Mouse (Mus musculus) stomach, embryonic 15.5 days (tissue): ENCODE measurements at regions not wholly inside any gene's neighbourhood (a gene's known extent, or its start where the extent isn't known, plus 50 kb on each side); places are given as distances from the start of the nearest gene placed in this dataset.

Source experiments
- ATAC-seq: fragments of 200-750 bp; cut with Nextera tagmentation; 2 replicates; pipeline ENCODE4 v1.8.0; 2017; ENCODE audit warnings: low read depth, moderate number of reproducible peaks, moderate TSS enrichment; ENCODE audit not compliant: insufficient read depth, low FRiP score
- H3K27ac ChIP-seq: fragments of 300-500 bp; sonication (generic); 2 replicates; pipeline ENCODE4 v1.5.1; 2015; ENCODE audit warnings: mild to moderate bottlenecking, inconsistent platforms
- H3K27me3 ChIP-seq: fragments of 300-500 bp; sonication (generic); replicated peaks from 2 replicates; pipeline ENCODE4 v1.6.1; 2015; ENCODE audit warnings: inconsistent platforms
- H3K36me3 ChIP-seq: fragments of 300-500 bp; sonication (generic); 2 replicates; pipeline ENCODE4 v1.6.1; 2015; ENCODE audit warnings: inconsistent platforms
- H3K4me1 ChIP-seq: fragments of 300-500 bp; sonication (generic); 2 replicates; pipeline ENCODE4 v1.6.1; 2015; ENCODE audit warnings: inconsistent platforms
- H3K4me2 ChIP-seq: fragments of 300-500 bp; sonication (generic); 2 replicates; pipeline ENCODE4 v1.6.1; 2015; ENCODE audit warnings: mild to moderate bottlenecking, inconsistent platforms
- H3K4me3 ChIP-seq: fragments of 300-500 bp; sonication (generic); replicated peaks from 2 replicates; pipeline ENCODE4 v1.5.1; 2015; ENCODE audit warnings: inconsistent platforms
- H3K9ac ChIP-seq: fragments of 300-500 bp; sonication (generic); 2 replicates; pipeline ENCODE4 v1.6.1; 2015; ENCODE audit warnings: inconsistent platforms
- H3K9me3 ChIP-seq: fragments of 300-500 bp; sonication (generic); 2 replicates; pipeline ENCODE4 v1.6.1; 2016; ENCODE audit warnings: inconsistent platforms
- WGBS: fragments of 180-500 bp; shearing (Covaris S2); methylation state at CpG from one replicate; pipeline ENCODE4 v1.1.7; 2015; 5-methylcytosine and 5-hydroxymethylcytosine counted together

DNA sequence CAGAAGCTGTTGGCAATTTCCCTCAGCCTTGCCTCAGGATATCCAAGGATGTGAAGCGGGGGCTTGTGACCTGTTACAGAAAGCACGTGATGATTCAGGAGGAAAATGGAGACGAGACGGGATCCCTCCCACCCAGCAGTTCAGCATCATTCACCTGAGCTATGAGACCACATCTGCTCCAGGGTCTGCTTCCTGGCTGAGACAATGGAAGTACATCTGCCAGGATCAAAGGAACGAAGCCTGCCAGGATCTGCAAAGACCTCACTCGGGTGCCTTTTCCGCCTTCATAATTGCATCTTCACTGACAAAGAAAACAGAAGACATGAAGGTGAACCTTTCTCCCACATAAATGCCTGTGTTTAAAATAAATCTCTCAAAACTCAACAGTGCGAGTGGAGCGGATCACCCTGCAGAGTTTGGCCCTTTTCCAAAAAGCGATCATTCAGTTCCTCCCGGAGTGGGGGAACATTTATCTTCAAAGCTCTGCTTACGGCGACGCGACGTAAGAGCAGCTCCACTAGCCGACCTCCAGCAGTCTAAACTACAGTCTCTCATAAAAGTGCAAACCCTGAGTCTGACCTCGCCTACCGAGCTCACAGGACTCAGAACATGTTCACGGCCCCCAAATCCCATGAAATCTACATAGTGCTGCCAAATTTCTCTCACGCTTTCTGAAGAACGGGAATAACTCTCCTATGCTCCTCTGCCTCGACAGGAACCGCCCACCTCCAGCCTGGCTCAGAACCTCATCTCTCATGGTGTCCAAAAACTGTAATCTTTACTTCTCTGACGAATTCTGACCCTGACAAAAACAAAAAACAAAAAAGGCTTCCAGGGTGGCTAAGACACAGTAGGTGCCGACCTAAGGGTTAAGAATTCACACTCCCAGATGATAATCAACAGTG lies 117.0 kb downstream of the Setd4 start:
- Histone ChIP-seq H3K4me2 (peak overlapping the region; percentile 28), H3K27ac (no peak overlapping the region), H3K9ac (no peak overlapping the region), H3K9me3 (no peaks in the 10 kb centered on the region), H3K4me1 (peaks cover 5% of the 10 kb centered on the region; the same call in 1 of the 2 replicates), H3K4me3 (peak overlapping the region; percentile 2; the same call in 1 of the 2 replicates), H3K27me3 (no peaks in the 10 kb centered on the region), H3K36me3 (no peaks in the 10 kb centered on the region)
- no peak; the same call in 1 of the 2 replicates for ATAC-seq
- 38% methylated on average over 26 of the region's 26 CpGs for WGBS

DNA sequence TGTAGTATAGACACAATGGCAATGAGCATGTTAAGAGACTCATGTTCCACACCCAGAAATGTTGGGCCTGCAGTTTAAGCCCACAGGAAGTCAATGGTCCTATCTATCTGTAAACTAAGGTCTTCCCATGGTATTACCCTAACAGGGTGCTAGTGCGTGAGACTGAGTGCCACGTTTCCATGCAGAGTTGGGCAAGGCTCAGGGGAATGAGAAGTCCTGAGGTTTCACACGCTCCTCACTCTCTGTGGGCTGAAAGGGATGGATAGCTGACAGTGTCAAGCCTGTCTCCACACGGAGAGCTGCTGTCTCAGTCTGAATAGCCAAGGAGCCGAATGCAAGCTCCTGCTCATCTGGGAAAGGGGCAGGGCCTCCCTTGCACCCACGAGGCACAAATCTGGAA lies 133.9 kb downstream of the Setd4 start:
- Histone ChIP-seq H3K27me3 (no peaks in the 10 kb centered on the region), H3K9ac (no peak overlapping the region), H3K27ac (no peak overlapping the region), H3K4me3 (no peak overlapping the region), H3K4me2 (no peak overlapping the region), H3K36me3 (no peaks in the 10 kb centered on the region), H3K9me3 (no peaks in the 10 kb centered on the region), H3K4me1 (no peaks in the 10 kb centered on the region)
- 81% methylated on average over 6 of the region's 6 CpGs for WGBS
- ATAC-seq: no peak

DNA sequence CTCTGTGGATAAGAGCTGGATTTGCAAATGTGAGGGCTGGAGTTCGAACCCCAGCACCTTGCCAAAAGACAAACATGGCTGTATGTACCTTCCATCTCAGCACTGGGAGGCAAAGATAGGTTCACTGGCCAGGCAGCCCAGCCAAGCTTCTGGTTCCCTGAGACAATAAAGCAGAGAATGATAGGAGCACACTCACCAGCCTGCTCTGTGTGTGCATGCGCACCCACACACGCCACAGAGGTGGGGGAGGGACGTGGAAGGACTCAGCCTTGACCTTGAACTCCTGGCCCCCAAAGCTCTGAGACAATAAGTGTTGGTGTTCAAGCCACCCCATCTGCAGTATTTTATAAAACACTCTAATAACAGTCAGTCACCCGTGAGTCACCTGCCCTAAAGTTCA lies 138.1 kb downstream of the Setd4 start:
- Histone ChIP-seq H3K4me1 (peaks cover 7% of the 10 kb centered on the region; the same call in 1 of the 2 replicates), H3K36me3 (no peaks in the 10 kb centered on the region), H3K4me2 (no peak overlapping the region), H3K9ac (no peak overlapping the region), H3K27me3 (no peaks in the 10 kb centered on the region), H3K4me3 (no peak overlapping the region), H3K9me3 (no peaks in the 10 kb centered on the region), H3K27ac (no peak overlapping the region)
- no peak for ATAC-seq
- WGBS: 82% methylated on average over 5 of the region's 5 CpGs

DNA sequence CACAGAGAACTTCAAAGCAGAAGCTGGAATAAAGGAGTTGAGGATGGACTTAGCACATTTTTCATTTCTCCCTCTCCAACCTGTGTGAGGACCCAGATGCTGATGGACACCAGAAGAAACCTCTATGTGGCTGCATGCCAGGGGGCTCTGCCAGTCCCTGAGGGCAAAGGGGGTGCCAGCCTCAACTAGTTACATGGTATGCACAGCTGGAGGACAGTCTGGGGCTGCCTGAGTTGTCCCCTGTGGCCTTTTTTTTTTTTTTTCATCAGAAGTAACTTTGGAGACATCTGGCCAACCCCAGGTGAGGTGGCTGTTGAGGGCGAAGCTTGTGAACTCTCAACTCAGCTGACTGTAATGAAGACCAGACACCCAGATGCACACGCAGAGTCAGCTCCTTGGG lies 139.0 kb downstream of the Setd4 start:
- Histone ChIP-seq H3K9me3 (no peaks in the 10 kb centered on the region), H3K4me1 (peaks cover 7% of the 10 kb centered on the region; the same call in 1 of the 2 replicates), H3K4me2 (no peak overlapping the region), H3K9ac (no peak overlapping the region), H3K36me3 (no peaks in the 10 kb centered on the region), H3K4me3 (no peak overlapping the region), H3K27me3 (no peaks in the 10 kb centered on the region), H3K27ac (no peak overlapping the region)
- WGBS: 51% methylated on average over 2 of the region's 2 CpGs
- no peak for ATAC-seq

DNA sequence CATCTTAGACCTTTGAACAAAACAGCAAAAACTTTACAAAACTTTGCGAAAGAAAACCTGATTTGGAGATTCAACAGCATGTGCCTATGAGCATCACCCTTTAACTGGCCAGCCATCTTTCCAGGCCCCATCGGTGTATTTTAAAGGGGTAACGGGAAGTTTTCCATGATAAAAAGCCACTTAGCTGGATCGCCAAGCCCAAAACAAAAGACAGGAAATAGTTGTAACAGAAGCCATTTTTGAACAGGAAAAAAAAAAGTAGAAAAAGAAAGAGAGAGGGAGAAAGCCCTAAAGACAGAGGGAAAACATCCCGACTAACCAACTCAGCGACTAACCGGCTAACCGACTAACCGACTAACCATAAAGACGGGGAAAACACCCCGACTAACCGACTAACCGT lies 140.5 kb downstream of the Setd4 start:
- no peak for ATAC-seq
- Histone ChIP-seq H3K4me3 (no peak overlapping the region), H3K4me2 (no peak overlapping the region), H3K27me3 (no peaks in the 10 kb centered on the region), H3K36me3 (no peaks in the 10 kb centered on the region), H3K9me3 (no peaks in the 10 kb centered on the region), H3K4me1 (peaks cover 7% of the 10 kb centered on the region; the same call in 1 of the 2 replicates), H3K27ac (no peak overlapping the region), H3K9ac (no peak overlapping the region)
- WGBS: 85% methylated on average over 13 of the region's 13 CpGs

DNA sequence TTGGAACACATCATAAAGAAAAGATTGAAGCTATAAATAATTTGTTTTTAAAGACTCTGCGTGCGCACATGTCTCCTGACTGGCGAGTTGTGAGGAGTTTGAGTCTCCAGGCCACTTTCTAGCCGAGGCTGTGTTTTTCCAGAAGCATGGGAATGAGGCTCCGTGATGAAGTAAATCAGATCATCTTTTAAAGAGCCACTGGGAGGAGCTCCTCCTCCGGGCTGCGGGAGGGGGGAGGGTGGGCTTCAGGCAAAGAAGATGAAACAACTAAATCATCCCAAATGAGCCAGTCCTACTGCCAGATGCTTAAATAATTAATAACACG lies 141.6 kb downstream of the Setd4 start:
- 24% methylated on average over 8 of the region's 8 CpGs for WGBS
- Histone ChIP-seq H3K9ac (no peak overlapping the region), H3K36me3 (no peaks in the 10 kb centered on the region), H3K27ac (no peak overlapping the region; the same call in 1 of the 2 replicates), H3K4me1 (peaks cover 7% of the 10 kb centered on the region; the same call in 1 of the 2 replicates), H3K4me2 (no peak overlapping the region), H3K9me3 (no peaks in the 10 kb centered on the region), H3K27me3 (no peaks in the 10 kb centered on the region), H3K4me3 (no peak overlapping the region)
- ATAC-seq: no peak

DNA sequence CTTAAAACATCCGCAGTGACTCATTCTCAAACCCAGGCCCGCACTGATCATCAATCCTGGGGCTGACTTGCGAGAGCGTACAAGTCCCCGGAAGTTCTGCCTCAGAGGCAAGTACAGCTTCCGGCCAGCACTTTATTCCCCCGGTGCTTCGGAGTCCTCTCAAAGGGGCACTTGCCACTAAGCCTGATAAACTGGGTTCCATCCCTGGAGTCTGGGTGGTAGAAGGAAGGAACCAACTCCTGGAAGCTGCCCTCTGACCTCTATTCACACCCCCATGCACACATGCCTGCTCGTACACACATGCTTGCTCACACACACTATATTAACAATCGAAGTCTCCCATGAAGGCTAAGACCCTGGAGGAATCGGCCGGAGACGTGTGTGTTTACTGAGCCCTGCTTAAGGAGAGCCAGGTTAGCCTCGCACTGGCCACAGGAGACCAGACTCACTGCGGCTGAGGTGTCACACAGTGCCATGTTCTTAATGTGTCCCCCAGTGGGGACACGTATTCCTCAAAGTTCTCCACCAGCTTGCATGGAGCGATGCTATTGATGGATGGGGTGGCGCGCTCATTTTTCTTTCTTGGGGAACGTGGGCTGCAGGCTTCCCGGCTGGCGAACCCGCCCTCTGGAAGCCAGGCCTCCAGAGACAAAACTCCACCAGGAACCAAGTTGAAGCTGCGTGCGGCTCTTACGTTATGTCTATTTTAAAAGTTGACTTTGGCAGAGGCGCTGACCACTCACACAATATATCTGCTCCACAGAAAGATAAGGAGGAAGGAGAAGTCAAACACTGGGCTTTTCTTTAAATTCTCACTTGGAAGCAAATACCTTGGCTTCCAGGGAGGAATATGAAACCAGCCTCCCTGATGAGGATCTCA lies 142.2 kb downstream of the Setd4 start:
- H3K4me2 ChIP-seq: no peak overlapping the region
- 49% methylated on average over 27 of the region's 27 CpGs for WGBS

DNA sequence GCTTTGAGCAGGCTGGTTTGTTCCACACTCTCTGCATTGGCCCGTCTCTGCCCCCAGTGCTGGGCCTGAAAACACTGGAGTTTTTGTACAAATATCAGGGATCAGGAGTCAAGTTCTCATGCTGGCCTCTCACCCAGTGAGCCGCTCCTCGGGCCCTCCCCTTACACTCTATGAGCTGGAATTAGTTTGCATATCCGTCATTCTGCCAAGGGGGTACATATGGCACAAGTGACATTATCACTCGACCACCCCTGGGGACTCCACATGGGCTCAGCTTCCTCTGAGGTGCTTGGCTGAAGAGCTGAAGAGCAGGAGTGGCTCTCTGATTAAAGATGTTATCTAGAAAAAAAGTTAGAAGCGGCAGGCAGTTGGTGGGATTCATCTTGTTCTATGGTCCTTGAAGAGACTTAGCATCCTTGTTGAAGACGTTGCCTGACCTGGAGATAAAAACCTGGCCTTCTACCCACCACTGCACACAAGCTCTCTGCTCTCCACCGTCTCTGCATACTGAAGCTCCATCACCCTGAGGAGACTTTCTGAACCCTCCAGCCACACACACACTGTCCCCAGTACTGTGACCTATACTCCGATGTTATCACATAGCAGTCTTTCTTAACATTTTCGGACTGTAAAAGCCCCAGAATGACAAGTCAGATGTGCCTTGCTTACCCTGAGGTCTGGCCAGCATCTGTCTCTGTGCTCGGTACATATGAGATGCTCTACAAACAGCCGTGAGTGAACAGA lies 144.2 kb downstream of the Setd4 start:
- Histone ChIP-seq H3K9ac (no peak overlapping the region), H3K27ac (no peak overlapping the region), H3K4me1 (peaks cover 7% of the 10 kb centered on the region; the same call in 1 of the 2 replicates), H3K9me3 (no peaks in the 10 kb centered on the region), H3K27me3 (no peaks in the 10 kb centered on the region), H3K36me3 (no peaks in the 10 kb centered on the region), H3K4me3 (no peak overlapping the region), H3K4me2 (no peak overlapping the region)
- 60% methylated on average over 12 of the region's 12 CpGs for WGBS
- ATAC-seq: no peak

More for the DNA sequence above, 142.2 kb downstream of the Setd4 start:
- Histone ChIP-seq H3K9ac (no peak overlapping the region), H3K4me3 (no peak overlapping the region), H3K9me3 (no peaks in the 10 kb centered on the region), H3K27ac (peak overlapping the region; percentile 37), H3K4me1 (peaks cover 7% of the 10 kb centered on the region; the same call in 1 of the 2 replicates), H3K27me3 (no peaks in the 10 kb centered on the region), H3K36me3 (no peaks in the 10 kb centered on the region)
- no peak for ATAC-seq

DNA sequence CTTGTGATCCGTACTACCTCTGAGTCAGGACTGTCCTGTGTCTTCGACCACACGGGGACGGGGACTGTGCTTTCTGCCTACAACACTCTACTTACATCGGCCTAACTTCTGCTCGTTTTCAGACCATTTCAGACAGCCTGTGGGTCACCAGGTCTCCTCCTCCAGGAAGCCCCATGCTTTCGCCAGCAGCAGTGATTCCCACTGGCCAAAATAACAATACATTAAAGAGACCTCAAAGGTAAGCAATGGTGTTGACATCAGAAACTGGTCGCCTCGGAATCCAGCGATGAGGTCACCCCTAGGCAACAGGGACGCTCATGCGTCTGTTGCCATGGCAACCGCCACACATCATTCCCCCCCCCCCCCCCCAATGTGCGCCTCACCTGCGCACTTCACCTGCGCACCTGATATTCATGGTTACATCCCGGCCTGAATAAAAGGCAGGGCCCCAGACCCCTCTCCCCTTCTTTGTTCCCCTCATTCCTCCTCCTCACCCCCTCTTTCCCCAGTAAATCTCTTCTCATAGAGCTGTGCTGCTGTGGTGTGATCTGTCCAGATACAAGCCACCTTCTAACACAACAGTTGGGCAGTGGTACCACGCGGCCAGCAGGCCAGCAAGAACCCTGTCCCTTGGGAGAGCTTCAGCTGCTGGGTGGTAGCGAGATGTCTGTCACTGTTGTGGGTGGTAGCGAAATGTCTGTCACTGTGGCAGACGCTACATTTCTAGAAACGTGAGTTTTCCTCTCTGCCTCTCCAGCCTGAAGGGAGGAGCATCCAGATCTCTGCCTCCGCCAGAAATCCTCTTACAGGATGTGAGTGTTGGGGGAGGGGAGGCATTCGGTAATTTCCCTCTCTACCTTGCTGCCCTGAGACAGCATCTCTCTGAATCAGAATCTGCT lies 145.0 kb downstream of the Setd4 start:
- Histone ChIP-seq H3K27me3 (no peaks in the 10 kb centered on the region), H3K4me2 (no peak overlapping the region), H3K36me3 (no peaks in the 10 kb centered on the region), H3K9ac (no peak overlapping the region), H3K9me3 (no peaks in the 10 kb centered on the region), H3K4me1 (peaks cover 7% of the 10 kb centered on the region; the same call in 1 of the 2 replicates), H3K4me3 (no peak overlapping the region), H3K27ac (no peak overlapping the region)
- WGBS: 46% methylated on average over 24 of the region's 25 CpGs
- no peak for ATAC-seq

DNA sequence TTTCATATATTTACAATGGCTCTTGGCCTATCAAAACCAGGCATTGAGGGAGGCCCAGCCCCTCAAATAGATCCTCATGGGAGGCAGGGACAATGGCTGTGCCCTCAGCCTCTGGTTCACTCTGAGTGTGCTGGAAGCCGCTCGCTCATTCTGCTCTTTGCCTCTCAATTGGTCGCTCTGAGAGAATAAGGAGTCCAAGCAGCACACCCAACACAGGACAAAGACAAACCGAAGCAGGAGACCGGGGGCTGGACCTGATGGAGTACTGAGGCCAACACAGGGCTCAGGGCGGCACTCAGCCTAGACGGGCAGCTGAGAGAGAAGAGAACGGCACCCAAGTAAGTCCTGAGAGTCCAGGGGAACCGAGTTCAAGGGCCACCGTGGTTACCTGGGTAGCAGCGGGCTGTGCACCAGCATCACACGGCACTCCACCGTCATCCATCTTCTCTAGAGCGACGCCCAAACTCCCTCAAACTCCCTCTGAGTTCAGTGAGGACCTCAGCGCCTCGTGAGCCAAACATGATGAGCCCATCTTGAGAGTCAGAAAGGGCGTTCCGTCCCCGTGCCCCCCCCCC lies 145.8 kb downstream of the Setd4 start:
- ATAC-seq: no peak
- Histone ChIP-seq H3K36me3 (no peaks in the 10 kb centered on the region), H3K4me3 (no peak overlapping the region), H3K27me3 (no peaks in the 10 kb centered on the region), H3K4me2 (no peak overlapping the region), H3K4me1 (peaks cover 7% of the 10 kb centered on the region; the same call in 1 of the 2 replicates), H3K27ac (no peak overlapping the region), H3K9me3 (no peaks in the 10 kb centered on the region), H3K9ac (no peak overlapping the region)
- 89% methylated on average over 20 of the region's 20 CpGs for WGBS
